In genomic region chr7:91457207-91457606, GRCm38 (mm10) we compare ENCODE assay signal across 9 mouse cellular contexts.
DNase-seq lines count a peak whose midpoint lies in the region.
"Had no signal": no experiment of that assay in that cellular context is flagged by ENCODE, and none has a peak within 500 bp of the region (broad histone marks: within the 10 kb centered on the region; RNA-seq: fewer than 3 reads in every experiment).

No protein-coding gene starts in this region.

- no peaks in the 10 kb centered on the region for H3K27me3 ChIP-seq in hindbrain, embryonic 10.5 days (ENCODE audit: insufficient read depth, poor library complexity, severe bottlenecking)

- DNase-seq in gastrocnemius, adult 18-20 months (ENCODE audit: low spot score), result peak; percentile 39
- DNase-seq in gastrocnemius, postnatal 25 days, result no peak
- peak; percentile 74 for DNase-seq in adrenal gland, adult 2 months
- peak; percentile 86 for DNase-seq in embryo, embryonic 10.5 days (ENCODE audit: low spot score)
- DNase-seq in hindbrain, embryonic 10.5 days (ENCODE audit: low spot score), result peak; percentile 43
- DNase-seq in layer of hippocampus, adult 9-10 months (ENCODE audit: low spot score), result peak; percentile 91
- peak; percentile 68 for DNase-seq in lung, postnatal 36 days
- peak; percentile 79 to 82 for DNase-seq in right cerebral cortex, adult 2 months (ENCODE audit: low spot score in 2 of 2)

- no peaks in the 10 kb centered on the region for H3K36me3 ChIP-seq in hindbrain, embryonic 10.5 days

- H3K4me1 ChIP-seq in hindbrain, embryonic 10.5 days (replicated peaks), result no peaks in the 10 kb centered on the region

- H3K27ac ChIP-seq in hindbrain, embryonic 10.5 days, result no peak overlapping the region
- H3K27ac ChIP-seq: macrophage had no signal

- H3K4me3 ChIP-seq in hindbrain, embryonic 10.5 days, result no peak overlapping the region

- H3K9me3 ChIP-seq in hindbrain, embryonic 10.5 days, result no peaks in the 10 kb centered on the region

- 0% methylated on average over 1 of the region's 1 CpGs for WGBS in hindbrain, embryonic 10.5 days
